16 mouse cellular contexts compared by ENCODE assay signal in genomic region chr7:38151706-38152312, GRCm38 (mm10). TPM values are rescaled to one million over a fixed set of nuclear protein-coding genes. Genes with fewer than 3 reads are reported as not detected.
A peak's percentile ranks its signal among the peaks of the same experiment; 100 is the strongest.
DNase-seq lines count a peak whose midpoint lies in the region; ATAC-seq and TF ChIP-seq lines count a peak whose summit lies in the region.
"Had no signal": no experiment of that assay in that cellular context is flagged by ENCODE, and none has a peak within 500 bp of the region (broad histone marks: within the 10 kb centered on the region; RNA-seq: fewer than 3 reads in every experiment).

No protein-coding gene starts in this region.

- H3K36me3 ChIP-seq in hindbrain, embryonic 15.5 days = no peaks in the 10 kb centered on the region
- no peaks in the 10 kb centered on the region for H3K36me3 ChIP-seq in hindbrain, embryonic 10.5 days
- H3K36me3 ChIP-seq in lung, embryonic 14.5 days (ENCODE audit: insufficient read depth) = no peaks in the 10 kb centered on the region
- H3K36me3 ChIP-seq: liver, embryonic 13.5 days had no signal

- no peak overlapping the region for H3K4me2 ChIP-seq in hindbrain, embryonic 15.5 days
- H3K4me2 ChIP-seq in lung, embryonic 14.5 days = no peak overlapping the region
- H3K4me2 ChIP-seq: liver, embryonic 13.5 days had no signal

- H3K4me1 ChIP-seq in hindbrain, embryonic 15.5 days (replicated peaks) = no peaks in the 10 kb centered on the region
- H3K4me1 ChIP-seq in hindbrain, embryonic 10.5 days (replicated peaks) = no peaks in the 10 kb centered on the region
- H3K4me1 ChIP-seq in lung, embryonic 14.5 days (ENCODE audit: insufficient read depth) = no peaks in the 10 kb centered on the region
- H3K4me1 ChIP-seq: liver, embryonic 13.5 days had no signal

- H3K4me3 ChIP-seq in hindbrain, embryonic 15.5 days = no peak overlapping the region
- H3K4me3 ChIP-seq in hindbrain, embryonic 10.5 days = no peak overlapping the region
- H3K4me3 ChIP-seq in lung, embryonic 14.5 days (ENCODE audit: low read depth, low read length) = no peak overlapping the region
- H3K4me3 ChIP-seq: heart, adult 2 months; liver, embryonic 13.5 days had no signal

- no peaks in the 10 kb centered on the region for H3K9me3 ChIP-seq in hindbrain, embryonic 15.5 days
- H3K9me3 ChIP-seq in hindbrain, embryonic 10.5 days = peaks cover 5% of the 10 kb centered on the region; the same call in 1 of the 2 replicates
- H3K9me3 ChIP-seq in lung, embryonic 14.5 days (ENCODE audit: low read depth, low read length) = no peaks in the 10 kb centered on the region
- H3K9me3 ChIP-seq: liver, embryonic 13.5 days had no signal

- H3K27ac ChIP-seq in hindbrain, embryonic 15.5 days (replicated peaks) = no peak overlapping the region
- no peak overlapping the region for H3K27ac ChIP-seq in hindbrain, embryonic 10.5 days
- no peak overlapping the region for H3K27ac ChIP-seq in lung, embryonic 14.5 days (ENCODE audit: low read depth)
- H3K27ac ChIP-seq: heart, adult 2 months; liver, embryonic 13.5 days had no signal

- whole genome bisulfite sequencing in hindbrain, embryonic 15.5 days = 73% methylated on average over 14 of the region's 14 CpGs
- 71% methylated on average over 14 of the region's 14 CpGs for WGBS in hindbrain, embryonic 10.5 days
- WGBS in lung, embryonic 14.5 days = 45% methylated on average over 14 of the region's 14 CpGs

- H3K9ac ChIP-seq in hindbrain, embryonic 15.5 days = no peak overlapping the region
- no peak overlapping the region for H3K9ac ChIP-seq in lung, embryonic 14.5 days
- H3K9ac ChIP-seq: liver, embryonic 13.5 days had no signal

- no peaks in the 10 kb centered on the region for H3K27me3 ChIP-seq in hindbrain, embryonic 15.5 days
- H3K27me3 ChIP-seq in hindbrain, embryonic 10.5 days (ENCODE audit: insufficient read depth, poor library complexity, severe bottlenecking) = no peaks in the 10 kb centered on the region
- no peaks in the 10 kb centered on the region for H3K27me3 ChIP-seq in lung, embryonic 14.5 days (ENCODE audit: insufficient read depth, low read length)
- H3K27me3 ChIP-seq: liver, embryonic 13.5 days had no signal

- 0 out of 2 replicates have a peak, but pooled peaks have one; percentile 14 for TF ChIP-seq CTCF in lung, embryonic 14.5 days (IDR thresholded peaks at IDR 0.05; ENCODE audit: low read depth)
- no peak for TF ChIP-seq CTCF in brain, embryonic 14.5 days (IDR thresholded peaks at IDR 0.05; ENCODE audit: borderline replicate concordance, extremely low read depth, insufficient read depth, insufficient read length)

- no peak for TF ChIP-seq POLR2A in brain, embryonic 14.5 days (IDR thresholded peaks at IDR 0.05; ENCODE audit: borderline replicate concordance, extremely low read depth, insufficient read depth, insufficient read length, poor library complexity, severe bottlenecking)

- DNase-seq in hindbrain, embryonic 10.5 days (ENCODE audit: low spot score) = no peak
- DNase-seq in lung, embryonic 14.5 days = no peak
- no peak for DNase-seq in lung, postnatal 14 days
- peak; percentile 24 for DNase-seq in brain, embryonic 14.5 days (ENCODE audit: low read depth)
- peak; percentile 42 to 62 for DNase-seq in layer of hippocampus, postnatal 14 days (ENCODE audit: low spot score in 2 of 2)
- no peak for DNase-seq in lung, postnatal 4 days
- DNase-seq: adrenal gland, postnatal 36 days; cerebellum, adult 11 months; heart, adult 2 months; heart, postnatal 14 days; kidney, postnatal 14 days; liver, embryonic 13.5 days; lung, postnatal 36 days had no signal

- ATAC-seq in hindbrain, embryonic 15.5 days (ENCODE audit: low FRiP score, low read depth) = peak; percentile 51; the same call in 1 of the 2 replicates
- ATAC-seq in lung, embryonic 14.5 days (ENCODE audit: insufficient read depth) = no peak
- ATAC-seq in megakaryocyte-erythroid progenitor cell, adult 5-6 weeks (replicated peaks; ENCODE audit: low FRiP score, low TSS enrichment, poor library complexity, severe bottlenecking) = no peak
- ATAC-seq: activated CD4-positive, CD25-positive, alpha-beta regulatory T cell, adult 4 months had no signal

RNA-seq across cellular contexts. Expression of gene 1600014C10Rik, which starts 31.2 kb away (rescaled TPM):
- polyA plus RNA-seq in hindbrain, embryonic 15.5 days (2015; fragmentation: Nextera tagmentation; extraction: Ambion mirVana) = 30.8 and 31.1 TPM in 2 replicates
- polyA plus RNA-seq in hindbrain, embryonic 10.5 days (2016; fragmentation: Nextera tagmentation; extraction: Ambion mirVana) = 15.1 and 15.2 TPM in 2 replicates
- polyA plus RNA-seq in lung, embryonic 14.5 days (2014; fragmentation: Nextera tagmentation; extraction: Ambion mirVana) = 15.0 and 15.1 TPM in 2 replicates
- polyA plus RNA-seq in brain, embryonic 14.5 days (2012; rRNA removed) = 15.7 and 21.7 TPM in 2 replicates
- total RNA-seq in layer of hippocampus, postnatal 14 days (2021) = 10 to 100 TPM; 17.4 to 20.6 TPM
- total RNA-seq in megakaryocyte-erythroid progenitor cell, adult 5-6 weeks (2014; fragmentation: Nextera tagmentation) = 8.6 and 9.2 TPM in 2 replicates
- total RNA-seq in megakaryocyte-erythroid progenitor cell, adult 5-6 weeks (2017) = 4.9 and 9.2 TPM in 2 replicates

RNA-seq across cellular contexts. Expression of gene Ccne1, which starts 44.5 kb away (rescaled TPM):
- 19.4 and 20.4 TPM in 2 replicates for polyA plus RNA-seq in hindbrain, embryonic 15.5 days (2015; fragmentation: Nextera tagmentation; extraction: Ambion mirVana)
- polyA plus RNA-seq in hindbrain, embryonic 10.5 days (2016; fragmentation: Nextera tagmentation; extraction: Ambion mirVana) = 66.1 and 92.1 TPM in 2 replicates
- 76.4 and 79.8 TPM in 2 replicates for polyA plus RNA-seq in lung, embryonic 14.5 days (2014; fragmentation: Nextera tagmentation; extraction: Ambion mirVana)
- 12.2 and 14.7 TPM in 2 replicates for polyA plus RNA-seq in brain, embryonic 14.5 days (2012; rRNA removed)
- total RNA-seq in layer of hippocampus, postnatal 14 days (2021) = 10 to 100 TPM; 10.4 to 10.8 TPM
- total RNA-seq in megakaryocyte-erythroid progenitor cell, adult 5-6 weeks (2014; fragmentation: Nextera tagmentation) = 111 and 130 TPM in 2 replicates
- total RNA-seq in megakaryocyte-erythroid progenitor cell, adult 5-6 weeks (2017) = 99.0 and 164 TPM in 2 replicates

Comparison
In these comparisons a context has a peak if more than half of its experiments do, and no peak if none do; other contexts are left out.
1. DNase-seq: peak in brain, embryonic 14.5 days (single experiment) and layer of hippocampus, postnatal 14 days (2 of 2); none in hindbrain, embryonic 10.5 days (single experiment), lung, embryonic 14.5 days (single experiment), lung, postnatal 14 days (single experiment) and lung, postnatal 4 days (0 of 2).